Mouse (Mus musculus): ENCODE data around the gene Rbfox1.

DNA sequence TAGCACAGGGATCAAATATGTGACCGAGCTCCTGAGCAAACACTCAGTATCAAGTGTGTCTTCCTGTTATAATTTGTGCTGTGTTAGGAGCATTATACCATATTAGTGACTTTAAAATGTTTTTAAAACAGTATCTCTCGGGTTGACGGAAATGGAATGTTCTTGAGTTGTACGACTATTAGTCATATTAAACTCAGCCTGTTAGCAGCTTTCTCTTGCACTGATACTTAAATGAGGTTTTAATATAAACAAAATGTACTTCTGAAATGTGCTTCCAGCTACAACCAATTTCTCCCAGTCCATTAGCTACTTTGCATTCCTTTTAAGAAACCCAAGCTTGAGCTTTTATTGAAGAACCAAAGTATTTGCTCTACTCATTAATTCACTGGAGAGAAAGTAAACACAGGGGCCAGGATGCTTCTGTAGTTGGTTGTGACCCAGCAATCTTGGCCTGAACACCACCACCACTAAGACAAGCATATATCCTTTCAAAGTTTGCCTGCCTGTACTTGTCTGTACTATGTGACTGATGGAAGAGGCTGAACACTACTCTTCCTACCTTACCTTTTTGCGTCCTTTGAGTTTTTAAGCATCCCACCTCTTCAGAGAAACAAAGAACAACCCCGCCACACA, 944.9 kb downstream of the Rbfox1 start:
- no peak for TF ChIP-seq CTCF (IDR thresholded peaks at IDR 0.05; ENCODE audit: borderline replicate concordance, insufficient read depth, low read length)
- TF ChIP-seq POLR2A (IDR thresholded peaks at IDR 0.05; ENCODE audit: low read depth, low read length): no peak
